Mouse (Mus musculus): ENCODE measurements around the gene Ifit1. TPM values are rescaled to one million over a fixed set of nuclear protein-coding genes. Genes with fewer than 3 reads are reported as not detected.
"Not testable (repeated sequence)": the region's sequence is repeated elsewhere in the genome, so short reads cannot be mapped to it uniquely, and the experiment has no call there.

Ifit1 gene
- polyA plus RNA-seq, 1 experiment from 2014 or later = 0.35 TPM

- Histone ChIP-seq H3K4me1 (ENCODE audit: control insufficient read depth, insufficient read depth, low read length) (no peaks in the 10 kb centered on the region), H3K27ac (ENCODE audit: low read depth, low read length) (no peak overlapping the region), H3K4me3 (ENCODE audit: low read length) (no peak overlapping the region), H3K9me3 (ENCODE audit: control insufficient read depth, low read length) (no peaks in the 10 kb centered on the region), H3K4me2 (replicated peaks; ENCODE audit: low read depth, low read length) (no peak overlapping the region), H3K9ac (ENCODE audit: low read depth, low read length) (no peak overlapping the region), H3K36me3 (ENCODE audit: control insufficient read depth, insufficient read depth, low read length) (no peaks in the 10 kb centered on the region), H3K27me3 (ENCODE audit: control insufficient read depth, insufficient read depth, low read length) (no peaks in the 10 kb centered on the region)
- 76% methylated on average over 5 of the region's 5 CpGs for WGBS
- ATAC-seq (ENCODE audit: low FRiP score, low TSS enrichment) = no peak
Observed at GRCm38 (mm10) chr19:34642616-34643015, 1.9 kb downstream of the Ifit1 start.

GRCm38 (mm10) chr19:34647630-34648029 lies 7.0 kb downstream of the Ifit1 start:
- WGBS = 88% methylated on average over 7 of the region's 8 CpGs
- not testable (repeated sequence) for H3K4me1 ChIP-seq (ENCODE audit: control insufficient read depth, insufficient read depth, low read length); ATAC-seq (ENCODE audit: low FRiP score, low TSS enrichment); H3K4me2 ChIP-seq (replicated peaks; ENCODE audit: low read depth, low read length); H3K27me3 ChIP-seq (ENCODE audit: control insufficient read depth, insufficient read depth, low read length); H3K9me3 ChIP-seq (ENCODE audit: control insufficient read depth, low read length); H3K36me3 ChIP-seq (ENCODE audit: control insufficient read depth, insufficient read depth, low read length); H3K9ac ChIP-seq (ENCODE audit: low read depth, low read length); H3K27ac ChIP-seq (ENCODE audit: low read depth, low read length); H3K4me3 ChIP-seq (ENCODE audit: low read length)

GRCm38 (mm10) chr19:34650276-34650675 lies 9.6 kb downstream of the Ifit1 start:
- Histone ChIP-seq H3K27me3 (ENCODE audit: control insufficient read depth, insufficient read depth, low read length) (no peaks in the 10 kb centered on the region), H3K4me3 (ENCODE audit: low read length) (no peak overlapping the region), H3K4me2 (replicated peaks; ENCODE audit: low read depth, low read length) (no peak overlapping the region), H3K9me3 (ENCODE audit: control insufficient read depth, low read length) (no peaks in the 10 kb centered on the region), H3K9ac (ENCODE audit: low read depth, low read length) (no peak overlapping the region), H3K36me3 (ENCODE audit: control insufficient read depth, insufficient read depth, low read length) (no peaks in the 10 kb centered on the region), H3K4me1 (ENCODE audit: control insufficient read depth, insufficient read depth, low read length) (no peaks in the 10 kb centered on the region), H3K27ac (ENCODE audit: low read depth, low read length) (no peak overlapping the region)
- WGBS = 93% methylated on average over 3 of the region's 3 CpGs
- ATAC-seq (ENCODE audit: low FRiP score, low TSS enrichment) = no peak

GRCm38 (mm10) chr19:34650997-34651396 lies 10.3 kb downstream of the Ifit1 start:
- Histone ChIP-seq H3K9ac (ENCODE audit: low read depth, low read length) (no peak overlapping the region), H3K4me1 (ENCODE audit: control insufficient read depth, insufficient read depth, low read length) (no peaks in the 10 kb centered on the region), H3K4me2 (replicated peaks; ENCODE audit: low read depth, low read length) (no peak overlapping the region), H3K27ac (ENCODE audit: low read depth, low read length) (no peak overlapping the region), H3K36me3 (ENCODE audit: control insufficient read depth, insufficient read depth, low read length) (no peaks in the 10 kb centered on the region), H3K27me3 (ENCODE audit: control insufficient read depth, insufficient read depth, low read length) (no peaks in the 10 kb centered on the region), H3K4me3 (ENCODE audit: low read length) (no peak overlapping the region), H3K9me3 (ENCODE audit: control insufficient read depth, low read length) (no peaks in the 10 kb centered on the region)
- no peak for ATAC-seq (ENCODE audit: low FRiP score, low TSS enrichment)
- WGBS = 83% methylated on average over 6 of the region's 6 CpGs

- WGBS = 89% methylated on average over 10 of the region's 10 CpGs
- no peak overlapping the region for H3K4me3 ChIP-seq (ENCODE audit: low read length)
Observed at GRCm38 (mm10) chr19:34655227-34655805, 14.6 kb downstream of the Ifit1 start.

GRCm38 (mm10) chr19:34656511-34657298 lies 16.0 kb downstream of the Ifit1 start:
- Histone ChIP-seq H3K4me2 (replicated peaks; ENCODE audit: low read depth, low read length) (no peak overlapping the region), H3K4me1 (ENCODE audit: control insufficient read depth, insufficient read depth, low read length) (no peaks in the 10 kb centered on the region), H3K9ac (ENCODE audit: low read depth, low read length) (no peak overlapping the region), H3K27me3 (ENCODE audit: control insufficient read depth, insufficient read depth, low read length) (no peaks in the 10 kb centered on the region), H3K4me3 (ENCODE audit: low read length) (no peak overlapping the region), H3K27ac (ENCODE audit: low read depth, low read length) (no peak overlapping the region), H3K36me3 (ENCODE audit: control insufficient read depth, insufficient read depth, low read length) (no peaks in the 10 kb centered on the region), H3K9me3 (ENCODE audit: control insufficient read depth, low read length) (no peaks in the 10 kb centered on the region)
- ATAC-seq (ENCODE audit: low FRiP score, low TSS enrichment) = no peak
- 29% methylated on average over 2 of the region's 2 CpGs for WGBS

More at GRCm38 (mm10) chr19:34655227-34655805, 14.6 kb downstream of the Ifit1 start:
- Histone ChIP-seq H3K9ac (ENCODE audit: low read depth, low read length) (no peak overlapping the region), H3K27me3 (ENCODE audit: control insufficient read depth, insufficient read depth, low read length) (no peaks in the 10 kb centered on the region), H3K4me1 (ENCODE audit: control insufficient read depth, insufficient read depth, low read length) (no peaks in the 10 kb centered on the region), H3K9me3 (ENCODE audit: control insufficient read depth, low read length) (no peaks in the 10 kb centered on the region), H3K4me2 (replicated peaks; ENCODE audit: low read depth, low read length) (no peak overlapping the region), H3K27ac (ENCODE audit: low read depth, low read length) (no peak overlapping the region), H3K36me3 (ENCODE audit: control insufficient read depth, insufficient read depth, low read length) (no peaks in the 10 kb centered on the region)
- no peak for ATAC-seq (ENCODE audit: low FRiP score, low TSS enrichment)

GRCm38 (mm10) chr19:34662067-34662507 lies 21.4 kb downstream of the Ifit1 start:
- 18% methylated on average over 13 of the region's 13 CpGs for WGBS
- Histone ChIP-seq H3K36me3 (ENCODE audit: control insufficient read depth, insufficient read depth, low read length) (no peaks in the 10 kb centered on the region), H3K27ac (ENCODE audit: low read depth, low read length) (no peak overlapping the region), H3K4me2 (replicated peaks; ENCODE audit: low read depth, low read length) (peak overlapping the region; percentile 42), H3K27me3 (ENCODE audit: control insufficient read depth, insufficient read depth, low read length) (no peaks in the 10 kb centered on the region), H3K4me3 (ENCODE audit: low read length) (peak overlapping the region; percentile 26), H3K4me1 (ENCODE audit: control insufficient read depth, insufficient read depth, low read length) (no peaks in the 10 kb centered on the region), H3K9ac (ENCODE audit: low read depth, low read length) (no peak overlapping the region), H3K9me3 (ENCODE audit: control insufficient read depth, low read length) (no peaks in the 10 kb centered on the region)
- peak; percentile 94 for ATAC-seq (ENCODE audit: low FRiP score, low TSS enrichment)

GRCm38 (mm10) chr19:34662740-34663139 lies 22.1 kb downstream of the Ifit1 start:
- Histone ChIP-seq H3K36me3 (ENCODE audit: control insufficient read depth, insufficient read depth, low read length) (no peaks in the 10 kb centered on the region), H3K4me3 (ENCODE audit: low read length) (no peak overlapping the region), H3K27me3 (ENCODE audit: control insufficient read depth, insufficient read depth, low read length) (no peaks in the 10 kb centered on the region), H3K9ac (ENCODE audit: low read depth, low read length) (no peak overlapping the region), H3K9me3 (ENCODE audit: control insufficient read depth, low read length) (no peaks in the 10 kb centered on the region), H3K4me1 (ENCODE audit: control insufficient read depth, insufficient read depth, low read length) (no peaks in the 10 kb centered on the region), H3K4me2 (replicated peaks; ENCODE audit: low read depth, low read length) (no peak overlapping the region; the same call in 1 of the 2 replicates), H3K27ac (ENCODE audit: low read depth, low read length) (no peak overlapping the region)
- no peak for ATAC-seq (ENCODE audit: low FRiP score, low TSS enrichment)
- WGBS = 49% methylated on average over 5 of the region's 5 CpGs

- Histone ChIP-seq H3K9me3 (ENCODE audit: control insufficient read depth, low read length) (no peaks in the 10 kb centered on the region), H3K27ac (ENCODE audit: low read depth, low read length) (no peak overlapping the region), H3K9ac (ENCODE audit: low read depth, low read length) (no peak overlapping the region), H3K4me3 (ENCODE audit: low read length) (no peak overlapping the region), H3K27me3 (ENCODE audit: control insufficient read depth, insufficient read depth, low read length) (no peaks in the 10 kb centered on the region), H3K4me2 (replicated peaks; ENCODE audit: low read depth, low read length) (no peak overlapping the region), H3K36me3 (ENCODE audit: control insufficient read depth, insufficient read depth, low read length) (no peaks in the 10 kb centered on the region), H3K4me1 (ENCODE audit: control insufficient read depth, insufficient read depth, low read length) (no peaks in the 10 kb centered on the region)
- 2% methylated on average over 5 of the region's 5 CpGs for WGBS
- ATAC-seq (ENCODE audit: low FRiP score, low TSS enrichment) = peak; percentile 30; the same call in 1 of the 2 replicates
Observed at GRCm38 (mm10) chr19:34666127-34666526, 25.5 kb downstream of the Ifit1 start.

Measured in kidney, embryonic 14.5 days (tissue).